In the genomic region with DNA sequence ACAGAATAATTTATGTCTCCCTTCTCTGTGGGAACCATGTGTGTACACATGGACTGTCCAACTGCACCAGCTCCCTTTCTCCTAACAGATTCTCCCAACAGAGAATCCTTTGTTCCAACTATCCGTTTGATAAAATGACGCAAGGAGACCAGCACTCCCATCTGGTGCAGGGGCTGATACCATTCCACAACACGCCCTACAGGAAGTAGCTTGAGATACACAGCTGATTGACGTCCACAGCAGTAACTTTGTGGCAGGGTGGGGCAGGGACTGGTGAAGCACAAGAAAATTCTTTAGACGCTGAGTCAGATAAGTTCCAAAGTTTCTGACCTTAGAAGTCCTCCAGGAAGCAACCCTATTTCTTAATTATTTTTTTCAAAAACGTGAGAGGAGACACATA, we compare ENCODE assay signal across 11 mouse cellular contexts.
A peak's percentile ranks its signal among the peaks of the same experiment; 100 is the strongest.
DNase-seq lines count a peak whose midpoint lies in the region; ATAC-seq and TF ChIP-seq lines count a peak whose summit lies in the region.
"Had no signal": no experiment of that assay in that cellular context is flagged by ENCODE, and none has a peak within 500 bp of the region (broad histone marks: within the 10 kb centered on the region; RNA-seq: fewer than 3 reads in every experiment).

No protein-coding gene starts in this region.

- H3K4me3 ChIP-seq in heart, embryonic 15.5 days: no peak overlapping the region
- H3K4me3 ChIP-seq in lung, postnatal 0 days (ENCODE audit: low read depth, low read length): no peak overlapping the region
- H3K4me3 ChIP-seq: erythroblast, embryonic 14.5 days; limb, embryonic 13.5 days had no signal

- peak; percentile 18; the same call in 1 of the 2 replicates for TF ChIP-seq CTCF in lung, postnatal 0 days (IDR thresholded peaks at IDR 0.05)

- WGBS in heart, embryonic 15.5 days: 22% methylated on average over 6 of the region's 6 CpGs
- WGBS in lung, postnatal 0 days: 12% methylated on average over 6 of the region's 6 CpGs

- H3K27me3 ChIP-seq in heart, embryonic 15.5 days: no peaks in the 10 kb centered on the region
- no peaks in the 10 kb centered on the region for H3K27me3 ChIP-seq in lung, postnatal 0 days (replicated peaks; ENCODE audit: insufficient read depth, low read length)
- H3K27me3 ChIP-seq: CH12.LX; limb, embryonic 13.5 days had no signal

- peaks cover 48% of the 10 kb centered on the region for H3K4me1 ChIP-seq in heart, embryonic 15.5 days (replicated peaks)
- peaks cover 37% of the 10 kb centered on the region; the same call in 1 of the 2 replicates for H3K4me1 ChIP-seq in lung, postnatal 0 days (ENCODE audit: insufficient read depth, low read depth, low read length)

- peak; percentile 50 for DNase-seq in gastrocnemius, adult 18-20 months (ENCODE audit: low spot score)
- no peak for DNase-seq in gastrocnemius, postnatal 36 days
- DNase-seq in MEL-GATA-1-ER (ENCODE audit: extremely low read depth, low read depth) (peak; percentile 69), adipocyte (ENCODE audit: low spot score) (no peak)
- peak; percentile 94 for DNase-seq in lung, postnatal 0 days (ENCODE audit: low spot score)
- DNase-seq in left cerebral cortex, adult 9 months (ENCODE audit: low spot score in 2 of 2): no peak
- no peak for DNase-seq in spleen, adult 18-20 months

- no peaks in the 10 kb centered on the region for H3K9me3 ChIP-seq in heart, embryonic 15.5 days (replicated peaks)
- no peaks in the 10 kb centered on the region for H3K9me3 ChIP-seq in lung, postnatal 0 days (ENCODE audit: low read length)
- H3K9me3 ChIP-seq: limb, embryonic 13.5 days had no signal

- H3K27ac ChIP-seq in heart, embryonic 15.5 days: peak overlapping the region; percentile 55
- H3K27ac ChIP-seq in lung, postnatal 0 days (ENCODE audit: low read length): peak overlapping the region; percentile 83
- H3K27ac ChIP-seq: limb, embryonic 13.5 days had no signal

- no peaks in the 10 kb centered on the region for H3K36me3 ChIP-seq in heart, embryonic 15.5 days
- no peaks in the 10 kb centered on the region for H3K36me3 ChIP-seq in lung, postnatal 0 days (ENCODE audit: insufficient read depth, low read length)

- H3K9ac ChIP-seq in heart, embryonic 15.5 days: no peak overlapping the region
- H3K9ac ChIP-seq in lung, postnatal 0 days (replicated peaks; ENCODE audit: low read depth): no peak overlapping the region
- H3K9ac ChIP-seq: limb, embryonic 13.5 days had no signal

- peak; percentile 75 for ATAC-seq in heart, embryonic 15.5 days (replicated peaks; ENCODE audit: insufficient number of reproducible peaks, insufficient read depth, low FRiP score, low read depth)
- ATAC-seq in lung, postnatal 0 days: peak; percentile 89

- peak; percentile 98 for TF ChIP-seq EP300 in lung, postnatal 0 days (IDR thresholded peaks at IDR 0.05)

- no peak overlapping the region for H3K4me2 ChIP-seq in heart, embryonic 15.5 days
- H3K4me2 ChIP-seq in lung, postnatal 0 days (replicated peaks; ENCODE audit: low read depth, low read length): no peak overlapping the region
- H3K4me2 ChIP-seq: limb, embryonic 13.5 days had no signal

- intact Hi-C loops in gastrocnemius, postnatal 36 days (cut with DNase I): no loop called here

Comparison
In these comparisons a context has a peak if more than half of its experiments do, and no peak if none do; other contexts are left out.
1. DNase-seq: peak in gastrocnemius, adult 18-20 months (single experiment), MEL-GATA-1-ER (single experiment) and lung, postnatal 0 days (single experiment); none in gastrocnemius, postnatal 36 days (0 of 2), left cerebral cortex, adult 9 months (0 of 2), spleen, adult 18-20 months (0 of 2) and adipocyte (single experiment).